Mouse (Mus musculus) R1 (cell line): ENCODE measurements around the gene Syndig1.

Experiments used
- DNase-seq: peaks from one replicate; pipeline ENCODE4 v3.0.0-alpha.2; 2018; ENCODE audit warnings: low read depth, low spot score

The Syndig1 gene

DNA sequence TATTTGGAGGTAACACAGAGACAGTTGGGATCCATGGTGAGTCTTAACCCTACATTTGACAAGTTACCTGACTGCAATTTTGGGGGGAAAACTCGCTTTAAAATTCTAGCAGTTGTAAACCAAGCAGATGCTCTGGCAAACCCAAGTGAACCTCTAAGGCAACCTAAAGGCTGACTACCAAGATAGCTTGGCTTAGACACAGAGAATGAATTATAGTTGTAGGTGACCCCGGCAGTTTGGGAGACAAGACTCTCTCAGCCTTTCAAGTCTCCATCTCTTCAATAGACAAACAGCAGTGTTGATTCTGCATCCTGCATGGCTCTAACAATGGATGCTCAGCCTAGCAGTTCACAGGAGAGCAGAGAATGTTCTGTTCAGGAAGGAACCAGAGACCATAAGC lies at the start of gene Syndig1:
TSS of gene Syndig1 (plus strand) at position 301 of the 400 bp plus-strand sequence.
- DNase-seq: no peak

DNA sequence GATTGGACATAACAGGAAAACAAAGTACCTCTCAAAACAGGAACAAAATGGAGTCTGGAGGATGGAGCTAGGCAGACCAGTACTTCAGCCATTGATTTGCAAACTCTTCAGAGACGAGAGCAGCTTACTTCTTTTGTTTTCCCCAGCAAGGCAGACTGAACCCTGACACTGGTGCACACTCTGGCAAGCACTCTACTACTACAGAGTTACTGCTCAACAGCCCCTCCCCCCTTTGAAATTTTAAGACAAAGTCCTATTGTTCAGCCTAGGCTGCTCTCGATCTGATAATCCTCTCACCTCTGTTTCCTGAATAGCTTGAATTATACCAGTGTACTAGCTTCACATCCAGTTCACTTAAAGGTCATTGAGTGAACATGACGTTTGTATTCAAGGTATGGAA lies 30.4 kb upstream of the Syndig1 start:
- DNase-seq: peak; percentile 96

DNA sequence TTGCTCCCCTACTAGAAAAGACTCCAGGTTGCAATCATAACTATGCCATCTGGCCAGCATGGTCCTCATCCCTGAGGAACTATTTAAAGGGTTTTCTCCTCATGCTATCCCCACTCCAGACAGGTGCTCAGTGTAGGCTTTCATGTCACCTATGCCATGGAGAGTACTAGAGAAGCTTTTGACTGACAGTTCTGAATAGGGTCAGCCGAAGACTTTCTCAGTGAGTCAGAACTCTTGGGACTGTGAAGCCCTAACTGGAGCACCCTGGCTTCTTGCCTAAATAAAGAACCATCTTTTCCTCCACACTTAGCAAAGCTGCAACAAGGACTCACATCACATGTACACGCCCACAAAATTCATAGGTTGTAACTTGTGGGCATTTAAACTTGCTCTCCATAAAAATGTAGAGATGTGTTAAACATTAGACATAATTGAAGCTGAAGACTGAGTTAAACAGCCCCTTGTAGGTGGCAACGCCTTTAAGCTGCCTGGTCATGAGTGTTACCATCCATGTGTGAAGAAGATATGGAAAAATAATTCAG lies 24.3 kb upstream of the Syndig1 start:
- no peak for DNase-seq

DNA sequence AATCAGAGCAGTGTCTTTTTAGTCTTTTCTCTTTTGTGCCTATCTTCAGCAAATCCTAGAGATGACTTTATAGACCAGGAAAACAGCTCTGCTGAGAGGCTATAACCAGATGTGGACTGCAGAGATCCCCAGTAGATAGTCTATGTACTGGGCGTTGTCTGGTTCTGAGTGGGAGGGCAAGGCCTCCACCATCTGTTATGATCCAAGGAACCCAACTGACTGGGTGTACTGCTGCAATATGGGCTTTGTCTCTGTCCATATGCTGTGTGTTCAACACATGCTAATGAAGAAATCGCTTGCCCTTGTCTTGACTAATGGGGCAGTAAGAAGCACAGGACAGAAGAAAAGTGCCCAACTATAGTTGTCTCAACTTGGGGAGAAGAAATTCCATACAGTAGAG lies 23.8 kb upstream of the Syndig1 start:
- DNase-seq: no peak

DNA sequence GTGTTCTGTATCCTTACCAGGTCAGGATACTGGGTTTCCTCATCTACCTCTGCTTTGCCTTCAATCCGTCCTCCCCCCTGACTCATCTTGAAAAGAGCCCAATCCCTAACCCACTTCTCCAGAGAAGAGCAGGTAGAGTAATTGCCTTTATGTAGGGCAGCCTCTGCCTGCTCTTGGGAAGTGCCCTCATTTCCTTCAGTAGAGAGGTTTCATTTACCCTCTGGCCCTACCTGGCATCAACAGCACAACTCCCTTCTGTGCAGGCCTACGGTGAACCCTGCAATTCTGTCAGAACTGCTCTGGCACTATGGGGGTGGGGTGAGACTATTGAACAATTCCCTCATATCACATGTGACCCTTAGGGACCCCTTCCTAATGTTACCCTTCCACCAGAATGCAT lies 16.1 kb upstream of the Syndig1 start:
- DNase-seq: no peak

DNA sequence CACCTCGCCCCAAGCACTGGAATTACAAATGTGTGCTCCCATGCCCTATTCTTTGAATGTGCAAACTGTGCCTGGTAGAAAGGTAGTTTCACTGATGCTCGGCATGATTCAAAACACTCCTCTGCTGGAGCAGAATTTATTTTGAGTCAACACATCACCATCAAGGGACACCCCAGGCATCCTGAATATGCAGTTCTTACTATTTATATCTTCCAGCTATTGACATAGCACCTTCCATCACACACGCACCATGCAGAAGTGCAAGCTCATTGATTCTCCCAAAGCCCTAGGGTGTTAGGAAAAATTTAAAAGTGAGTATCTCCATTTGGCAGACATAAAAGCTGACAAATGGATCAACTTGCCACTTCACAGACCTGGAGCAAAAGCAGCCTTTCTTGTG lies 10.6 kb upstream of the Syndig1 start:
- no peak for DNase-seq

DNA sequence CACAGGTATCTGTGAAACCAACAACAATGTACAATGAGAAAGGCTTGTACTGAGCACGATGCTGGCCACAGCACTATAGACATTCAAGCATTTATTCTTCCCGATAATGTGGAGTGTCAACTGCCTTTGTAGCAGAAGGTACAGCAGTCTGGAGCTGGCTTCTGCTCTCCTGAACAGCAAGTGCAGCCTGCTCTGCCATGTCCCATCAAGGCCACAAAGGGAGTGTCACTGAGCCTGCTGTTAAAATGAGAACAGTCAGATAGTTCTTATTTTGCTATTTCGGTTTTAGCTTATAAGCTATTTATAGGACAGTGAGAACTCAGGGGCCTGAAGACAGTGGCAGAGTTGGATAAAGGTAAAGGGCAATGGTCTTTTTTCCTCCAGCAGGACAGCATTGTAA lies 9.3 kb upstream of the Syndig1 start:
- no peak for DNase-seq

DNA sequence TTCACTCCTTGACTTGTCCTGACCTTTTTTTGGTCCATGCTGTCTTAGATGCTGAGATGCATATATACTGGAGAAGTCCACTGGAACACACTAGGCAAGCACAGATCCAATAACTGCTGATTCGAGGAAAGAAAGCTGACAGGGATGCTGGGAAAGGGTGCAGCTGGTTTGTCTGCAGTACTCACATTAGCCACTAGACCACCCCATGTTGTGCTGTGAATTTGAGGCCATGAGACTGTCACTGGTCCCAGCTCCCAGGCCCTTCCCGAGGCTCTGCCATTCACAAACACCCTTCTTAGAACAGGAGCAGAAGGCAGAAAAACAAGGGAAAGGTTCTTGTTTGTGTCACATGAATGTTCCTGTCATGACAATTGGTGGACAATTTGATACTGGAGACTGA lies 8.8 kb upstream of the Syndig1 start:
- peak; percentile 42 for DNase-seq

DNA sequence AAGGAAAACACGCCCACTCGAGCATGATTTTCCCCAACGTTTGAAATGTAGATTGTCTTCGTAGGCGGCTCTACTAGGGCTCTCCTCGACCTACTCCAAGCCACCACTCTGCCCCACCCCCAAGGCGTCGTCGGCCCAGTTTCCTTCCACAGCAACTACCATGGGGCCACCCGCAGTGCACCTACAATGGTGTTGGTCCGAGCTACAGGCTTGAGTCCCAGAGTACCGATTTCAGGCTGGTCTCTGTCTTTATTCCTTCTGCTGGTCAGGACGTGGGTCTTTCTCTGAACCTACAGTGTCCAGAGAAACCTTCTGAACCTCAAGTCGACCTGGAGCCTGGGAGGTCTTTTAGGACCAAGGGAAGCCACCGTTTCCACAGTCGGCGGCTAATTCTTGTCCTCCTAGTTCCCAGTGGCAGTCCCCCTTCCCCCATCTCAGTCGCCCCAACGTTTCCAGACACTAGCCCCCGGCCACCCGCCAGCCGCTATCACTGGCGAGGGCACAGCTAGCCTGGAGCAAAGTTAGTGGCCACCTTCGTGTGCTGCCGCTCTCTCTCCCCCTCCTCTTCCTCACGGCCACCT lies 1.0 kb downstream of the Syndig1 start:
- peak; percentile 87 for DNase-seq

DNA sequence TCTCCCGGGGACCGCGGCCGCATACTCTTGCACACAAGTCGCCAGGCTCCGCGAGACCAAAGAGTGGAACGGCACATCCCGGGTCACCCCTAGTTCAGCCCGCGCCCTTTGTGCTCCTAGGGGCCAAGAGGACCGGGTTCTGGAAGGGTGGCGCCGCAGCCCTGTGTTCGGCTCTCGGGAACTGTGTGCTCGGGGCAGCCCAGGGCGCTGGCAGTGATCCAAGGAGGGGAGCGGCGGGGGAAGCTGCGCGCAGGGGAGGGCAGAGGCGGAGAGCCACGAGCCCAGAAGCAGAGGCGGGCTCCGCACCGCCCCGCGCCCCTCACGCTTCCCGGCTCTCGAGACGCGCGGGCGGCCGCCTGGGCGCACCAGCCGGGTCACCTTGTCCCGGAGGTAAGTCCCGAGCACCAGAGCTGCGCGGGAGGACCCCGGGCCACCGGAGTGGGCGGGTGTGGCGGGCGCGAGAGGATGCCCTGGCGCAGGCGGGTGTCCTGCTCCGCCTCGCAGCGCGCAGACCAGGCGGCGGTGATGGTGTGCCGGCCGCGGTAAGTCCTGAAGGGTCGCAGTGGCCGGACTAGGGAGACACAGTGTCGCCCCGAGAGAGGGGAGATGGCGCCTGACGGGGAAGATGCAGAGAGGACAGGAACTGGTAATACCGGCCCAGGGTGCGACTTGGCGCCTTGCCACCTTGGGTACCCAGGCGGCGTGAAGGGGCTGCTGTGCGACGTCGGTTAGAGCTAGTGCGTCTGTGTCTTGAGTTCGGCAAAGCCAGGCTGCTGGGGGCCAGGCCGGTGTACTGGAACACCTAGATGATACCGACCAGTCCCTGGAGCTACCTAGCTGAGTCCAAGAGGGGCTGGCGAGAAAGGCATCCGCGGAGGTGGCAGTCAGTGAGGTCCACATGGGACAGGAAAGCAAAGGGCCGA lies 1.8 kb downstream of the Syndig1 start, which contains the start of gene C530025M09Rik:
TSS of gene C530025M09Rik (minus strand) at position 678 of the 923 bp plus-strand sequence.
- peak; percentile 81 for DNase-seq

DNA sequence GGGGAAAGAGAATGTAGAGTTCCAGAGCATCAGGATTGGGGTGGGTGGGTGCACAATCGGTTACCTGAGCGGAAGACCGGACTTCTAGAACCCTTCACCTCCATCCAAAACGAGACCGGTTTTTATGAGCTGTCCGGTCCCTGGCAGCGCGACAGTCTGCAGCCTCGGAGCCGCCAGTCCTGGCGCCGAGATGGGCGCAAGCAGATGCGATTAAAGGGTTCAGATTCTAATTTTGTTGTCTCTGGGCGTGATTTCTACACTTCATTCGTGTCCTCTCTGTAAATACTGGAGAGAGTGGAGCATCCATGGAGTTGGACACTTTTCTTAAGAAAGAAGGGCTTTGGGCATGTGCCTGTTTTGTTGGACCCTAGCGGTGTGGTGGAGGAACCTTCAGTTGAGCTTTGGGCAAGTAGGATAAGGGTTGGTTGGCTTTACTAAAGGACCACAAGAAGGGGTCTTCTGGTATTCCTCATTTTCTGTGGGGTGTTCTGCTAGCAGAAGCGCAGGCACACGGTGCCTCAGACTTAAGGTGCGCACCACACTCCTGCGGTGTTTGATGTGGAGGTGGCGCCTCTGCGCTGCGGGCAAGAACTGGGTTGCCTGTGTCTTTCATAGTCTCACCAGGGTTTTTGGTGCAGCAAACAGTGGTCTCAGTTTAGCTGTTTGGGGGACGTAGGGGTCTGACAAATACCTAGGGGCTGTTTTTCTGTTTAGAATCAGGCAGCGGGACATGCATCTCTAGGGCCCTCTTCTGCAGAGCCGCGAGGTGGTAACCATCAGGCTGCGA lies 2.6 kb downstream of the Syndig1 start:
- peak; percentile 50 for DNase-seq

DNA sequence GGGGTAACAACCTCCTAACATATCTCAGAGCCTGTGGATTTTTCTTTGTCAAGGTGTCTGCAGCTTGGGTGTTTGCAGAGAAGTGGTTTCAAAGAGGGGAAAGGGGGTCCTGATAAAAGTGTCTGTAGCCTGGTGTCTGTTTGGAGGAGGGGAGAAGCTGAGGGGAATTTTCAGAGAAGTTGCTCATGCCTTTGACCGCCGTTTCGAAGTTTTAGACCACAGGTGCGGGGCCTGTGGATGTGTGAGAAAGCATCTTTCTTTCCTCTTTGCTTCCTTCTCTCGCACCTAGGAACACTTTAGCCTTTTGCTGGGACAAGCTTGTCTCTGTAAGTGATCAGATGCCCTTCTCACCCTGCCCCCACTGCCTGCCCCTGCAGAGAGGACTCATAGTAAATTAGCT lies 3.3 kb downstream of the Syndig1 start:
- no peak for DNase-seq

DNA sequence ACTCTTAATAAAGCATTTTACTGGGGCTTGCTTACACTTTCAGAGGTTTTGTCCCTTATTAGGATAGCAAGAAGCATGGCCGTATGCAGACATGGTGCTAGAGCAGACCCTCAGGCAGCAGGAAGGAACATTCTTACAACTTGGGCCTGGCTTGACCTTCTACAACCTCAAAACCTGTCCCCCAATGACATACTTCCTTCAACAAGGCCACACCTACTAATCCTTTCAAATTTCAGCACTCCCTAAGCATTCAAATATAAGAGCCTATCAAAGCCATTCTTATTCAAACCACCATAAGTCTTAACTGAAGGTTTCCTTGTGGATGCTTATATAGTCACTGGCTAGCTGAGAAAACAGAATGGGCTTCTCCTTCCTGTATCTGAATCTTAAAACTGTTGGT lies 6.1 kb downstream of the Syndig1 start:
- peak; percentile 68 for DNase-seq

DNA sequence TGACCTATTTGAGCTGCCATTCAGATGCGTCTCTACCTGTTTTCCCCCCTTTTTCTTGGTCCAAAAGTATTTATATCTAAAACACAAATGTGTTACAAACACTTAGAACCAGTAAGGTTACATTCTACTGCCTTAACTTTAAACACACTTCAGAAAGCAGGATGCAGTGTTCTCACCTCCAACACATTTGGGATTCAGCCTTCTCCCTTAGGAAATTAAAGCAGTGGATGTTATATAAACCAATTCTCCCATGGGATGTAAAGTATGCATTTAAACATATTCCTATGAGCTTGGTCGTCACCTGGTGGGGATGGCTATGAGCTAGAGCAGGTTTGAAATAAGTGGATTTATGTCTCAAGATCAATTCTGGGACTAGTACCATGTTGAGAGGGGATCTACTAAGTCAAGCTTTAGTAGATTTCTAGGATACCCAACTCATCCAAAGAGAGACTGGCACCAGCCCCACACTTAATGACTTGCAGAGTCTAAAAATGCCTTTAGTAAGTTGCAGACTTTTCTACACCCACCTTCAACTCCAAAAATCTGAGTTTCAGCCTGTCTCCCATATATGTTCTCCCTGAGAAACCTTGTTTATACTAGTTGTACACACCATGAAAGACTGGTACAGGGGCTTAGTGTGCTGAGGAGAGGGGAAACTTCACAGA lies 7.6 kb downstream of the Syndig1 start:
- no peak for DNase-seq

DNA sequence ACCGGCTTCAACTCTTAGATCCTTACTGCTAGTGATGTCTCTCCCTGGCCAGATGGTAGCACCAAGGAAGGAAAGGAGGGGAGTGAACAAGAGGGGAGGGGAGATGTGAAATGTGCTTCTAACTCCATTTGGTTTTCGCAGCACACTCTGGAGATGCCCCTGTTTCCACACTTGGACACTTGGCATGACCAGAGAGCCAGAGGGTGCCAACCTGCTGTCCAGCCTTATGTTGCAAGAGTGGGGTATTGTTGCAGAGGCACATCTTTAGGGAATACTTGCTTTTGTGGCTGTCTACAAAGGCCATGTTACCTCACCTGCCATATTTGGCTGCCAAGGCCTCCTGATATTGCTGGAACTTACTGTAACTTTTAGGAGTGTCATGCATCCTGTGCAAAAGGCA lies 10.7 kb downstream of the Syndig1 start:
- DNase-seq: no peak

DNA sequence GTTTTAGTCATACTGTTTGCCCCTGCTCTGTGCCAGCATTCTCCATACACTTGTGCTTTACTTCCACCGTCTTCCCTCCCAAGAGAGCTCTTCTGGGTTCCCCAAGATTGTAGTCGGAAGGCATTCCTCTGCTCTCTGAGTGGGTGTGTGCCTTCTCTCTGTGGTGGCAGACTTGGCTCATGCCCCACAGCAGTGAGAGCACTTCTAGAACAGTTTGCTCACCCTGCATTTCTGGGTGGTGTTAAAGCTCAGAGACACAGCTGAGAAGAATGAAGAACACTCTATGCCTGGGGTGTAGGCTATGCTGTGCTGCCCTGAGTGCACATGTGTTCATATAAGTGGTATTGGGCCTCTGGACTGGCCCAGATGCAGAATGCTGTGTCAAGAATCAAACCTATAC lies 15.6 kb downstream of the Syndig1 start:
- no peak for DNase-seq

DNA sequence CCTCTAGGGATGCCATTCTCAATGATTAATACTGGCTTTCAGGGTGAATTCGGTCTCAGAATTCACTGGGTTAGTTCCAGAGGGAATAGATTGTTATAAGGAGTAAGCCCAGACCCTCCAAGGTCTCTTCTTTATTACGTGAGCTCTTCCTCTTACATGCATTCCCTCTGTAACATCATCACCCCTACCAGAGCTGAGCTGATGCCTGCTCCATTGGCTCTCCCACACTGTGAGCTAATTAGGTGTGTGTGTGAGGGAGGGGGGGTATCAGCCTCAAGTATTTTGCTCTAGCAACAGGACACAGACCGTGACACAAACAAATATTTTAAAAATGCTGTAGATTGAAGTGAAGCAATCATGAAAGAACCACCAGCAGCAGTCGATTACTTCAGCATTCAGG lies 19.8 kb downstream of the Syndig1 start:
- no peak for DNase-seq

DNA sequence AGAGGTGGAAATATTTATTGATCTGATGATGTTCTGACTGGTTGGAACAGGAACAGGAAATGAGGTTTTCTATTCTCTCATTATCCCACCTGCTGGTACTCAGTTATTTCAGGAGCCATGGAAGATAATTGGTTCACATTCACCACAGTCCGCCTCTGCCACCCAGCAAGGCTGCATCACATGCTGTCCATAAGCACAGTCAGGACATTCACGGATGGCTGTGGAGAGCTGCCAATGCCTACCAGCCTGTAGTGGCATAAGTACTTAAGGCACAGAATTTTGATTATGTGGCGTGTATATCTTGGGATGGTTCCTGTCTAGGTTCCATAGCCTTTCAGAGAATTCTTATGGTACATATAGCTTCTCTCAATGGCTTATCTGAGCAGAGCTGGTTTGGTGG lies 32.0 kb downstream of the Syndig1 start:
- no peak for DNase-seq

DNA sequence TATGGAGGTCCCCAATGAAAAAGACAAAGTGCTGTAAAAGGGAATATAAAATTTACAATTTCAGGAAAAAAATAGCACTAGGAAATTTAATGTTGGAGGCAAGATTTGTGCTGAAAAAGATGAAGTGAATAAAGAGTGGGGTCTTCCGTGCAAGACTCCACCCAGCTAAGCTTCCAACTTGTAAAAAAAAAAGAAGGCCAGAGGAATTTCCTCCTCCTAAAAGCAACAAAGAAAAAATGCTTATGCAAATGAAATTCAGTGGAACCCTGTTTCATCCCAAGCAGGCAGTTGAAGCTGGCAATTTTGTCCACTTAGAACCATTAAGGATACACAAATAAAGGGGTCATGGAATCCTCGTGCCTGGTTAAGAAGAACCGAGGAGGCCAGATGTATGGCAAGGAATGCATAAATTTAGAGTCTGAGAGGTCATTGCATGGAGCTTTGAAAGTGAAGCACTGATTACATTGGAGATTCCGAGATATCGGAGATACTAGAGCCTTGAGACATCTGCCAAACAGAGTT lies 37.0 kb downstream of the Syndig1 start:
- peak; percentile 73 for DNase-seq

DNA sequence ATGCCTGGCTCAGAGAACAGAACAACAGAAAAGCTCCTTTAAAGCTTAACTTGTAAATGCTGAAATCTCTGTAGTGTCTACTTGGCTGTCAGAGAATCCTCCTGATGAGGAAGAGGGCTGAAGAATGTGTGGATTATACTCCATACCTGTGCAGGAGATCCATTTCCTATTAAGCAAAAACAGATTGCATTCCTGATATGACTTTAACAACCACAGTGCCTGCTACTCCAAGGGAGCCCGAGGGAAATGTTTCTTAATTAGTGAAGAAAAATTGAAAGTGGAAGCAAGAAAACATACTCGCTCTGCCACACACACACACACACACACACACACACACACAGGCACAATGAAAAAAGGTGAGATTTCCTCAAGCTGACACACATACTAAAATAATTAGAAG lies 41.5 kb downstream of the Syndig1 start:
- DNase-seq: no peak

DNA sequence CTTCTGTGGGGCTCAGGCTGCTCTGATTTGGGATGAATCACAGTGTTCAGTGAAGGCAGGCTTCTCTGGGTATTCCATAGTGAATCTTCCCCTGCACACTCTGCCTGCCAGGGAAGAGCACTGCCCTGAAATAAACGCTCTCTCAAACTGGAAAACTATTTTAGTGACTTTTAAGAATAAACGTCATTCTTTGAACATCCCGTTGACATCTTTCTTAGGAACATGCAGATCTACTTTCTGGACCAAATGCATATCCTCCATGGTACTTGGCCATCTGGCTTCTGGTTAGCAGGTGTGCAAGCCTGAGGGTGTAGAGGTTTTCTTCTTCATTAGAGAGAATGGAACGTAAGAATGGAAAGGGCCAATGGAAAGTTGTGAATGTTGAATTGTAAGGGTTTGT lies 43.5 kb downstream of the Syndig1 start:
- no peak for DNase-seq
